Mouse (Mus musculus): ENCODE measurements around the gene Adipor2.

Adipor2 gene

DNA sequence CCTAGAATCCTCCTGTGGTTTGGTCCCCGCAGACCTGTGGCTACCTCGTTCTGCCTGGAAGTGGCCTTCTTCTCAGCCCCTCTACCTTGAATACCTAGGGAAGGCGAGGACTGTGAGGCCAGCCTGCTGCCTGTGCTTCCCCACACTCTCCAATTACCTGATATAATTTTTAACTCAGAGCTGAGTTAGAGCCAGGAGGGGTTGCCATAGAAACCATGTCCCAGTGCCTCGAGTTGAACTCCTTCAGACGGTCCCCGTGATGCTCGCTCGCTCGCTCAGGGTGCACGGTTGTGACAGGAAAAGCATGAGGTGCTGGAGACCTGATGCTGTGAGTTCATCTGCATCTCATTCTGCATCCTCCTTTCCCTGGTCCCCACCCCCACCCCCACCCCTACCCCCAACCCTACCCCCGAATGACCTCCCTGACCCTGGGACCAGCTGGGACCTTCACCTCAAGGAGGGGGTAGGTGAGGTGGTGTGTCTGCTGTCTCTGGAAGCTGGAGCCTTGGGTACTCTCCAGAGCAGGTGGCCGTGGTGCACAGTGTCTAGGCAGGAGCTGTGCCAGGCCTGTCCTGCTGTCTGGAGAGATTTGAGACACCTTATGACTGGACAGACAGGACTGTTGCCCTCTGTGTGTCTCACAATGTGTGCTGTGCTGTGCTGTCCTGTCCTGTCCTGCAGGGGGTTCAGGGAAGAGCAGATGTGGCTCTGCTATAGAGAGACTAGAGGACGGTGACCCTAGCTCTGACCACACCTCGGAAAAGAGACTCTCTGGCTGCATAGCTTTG lies 103.7 kb downstream of the Adipor2 start:
- DNase-seq (ENCODE audit: low spot score in 2 of 2) = no peak

DNA sequence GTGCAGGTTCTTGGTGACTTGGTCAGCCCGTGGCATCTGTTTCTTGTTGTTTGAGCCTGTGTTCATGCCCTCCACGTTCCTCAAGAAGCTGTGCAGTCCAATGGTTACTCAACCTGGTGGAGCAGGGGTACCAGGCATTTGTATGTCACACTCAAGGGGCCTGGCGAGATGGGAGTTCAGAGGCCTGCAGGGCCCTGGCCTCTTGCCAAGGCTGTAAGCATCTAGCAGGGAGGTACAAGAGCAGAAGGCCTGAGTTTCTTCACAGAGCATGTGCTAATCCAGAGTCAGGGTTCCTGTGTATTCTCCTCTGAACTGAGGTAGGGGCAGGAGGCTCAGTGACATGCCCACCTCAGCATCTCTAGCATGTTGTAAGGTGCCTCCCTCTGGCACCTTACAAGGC lies 104.4 kb downstream of the Adipor2 start:
- no peak for DNase-seq (ENCODE audit: low spot score in 2 of 2)

DNA sequence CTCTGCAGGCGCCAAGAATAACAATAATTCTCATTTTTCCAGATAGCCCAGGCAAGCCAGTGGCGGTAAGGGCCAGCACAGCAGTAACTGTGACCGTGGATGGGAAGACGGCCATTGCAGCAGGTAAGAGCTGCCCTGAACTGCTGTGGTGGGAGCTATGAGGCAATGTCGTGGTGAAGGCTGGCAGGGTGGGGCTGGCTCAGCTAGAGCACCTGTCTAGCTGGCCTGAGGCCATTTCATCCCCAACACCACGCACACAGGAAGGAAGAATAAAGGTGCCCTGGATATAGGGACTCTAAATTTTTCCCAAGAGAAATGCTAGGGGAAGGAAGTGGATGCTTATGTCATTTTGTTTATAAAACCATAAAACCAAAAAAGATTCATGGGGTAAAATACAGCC lies 105.1 kb downstream of the Adipor2 start:
- DNase-seq (ENCODE audit: low spot score in 2 of 2) = no peak

DNA sequence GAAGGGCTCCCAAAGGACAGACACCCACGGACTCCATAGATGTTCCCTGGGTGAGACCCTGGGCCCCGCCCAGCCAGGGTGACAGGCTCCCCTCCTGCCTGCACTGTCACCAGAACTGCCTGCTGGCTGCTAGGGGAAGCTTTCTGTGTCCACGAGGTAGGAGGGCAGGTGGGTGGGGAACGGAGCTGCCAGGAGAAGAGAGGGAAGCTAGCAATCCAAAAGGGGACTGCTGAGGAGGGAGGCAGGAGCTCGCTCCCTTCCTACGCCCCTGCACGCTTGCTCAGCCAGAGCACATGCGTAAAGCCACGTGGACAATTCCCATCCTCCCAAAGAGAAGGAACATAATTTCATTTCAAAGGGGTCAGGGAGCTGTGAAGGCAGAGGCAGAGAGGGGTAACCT lies 107.3 kb downstream of the Adipor2 start:
- DNase-seq (ENCODE audit: low spot score in 2 of 2) = no peak

DNA sequence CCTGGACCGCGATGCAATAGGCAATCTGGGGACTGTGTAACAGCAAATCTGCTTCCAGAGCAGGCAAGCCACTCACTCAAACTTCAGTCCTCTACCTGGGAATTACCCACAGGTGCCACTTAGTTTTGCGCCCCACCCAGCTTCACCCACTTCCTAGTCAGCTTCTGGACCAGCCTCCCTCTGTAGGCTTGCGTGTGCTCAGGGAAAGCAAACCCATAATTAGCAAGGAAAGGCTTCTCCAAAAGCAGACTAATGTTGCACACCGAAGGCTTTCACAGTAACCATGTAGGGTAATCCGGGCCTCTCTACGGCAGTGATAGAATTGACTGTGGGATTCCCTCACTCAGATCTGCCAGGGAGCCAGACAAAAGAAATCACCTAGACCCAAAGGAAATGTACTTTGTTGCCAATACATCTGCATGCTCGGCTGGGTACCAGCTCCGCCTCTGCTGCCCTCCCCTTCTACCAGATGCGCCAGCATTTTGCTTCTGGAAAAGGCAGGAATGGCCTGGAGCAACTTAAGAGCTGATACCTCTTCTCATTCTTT lies 109.6 kb downstream of the Adipor2 start:
- no peak for DNase-seq (ENCODE audit: low spot score in 2 of 2)

DNA sequence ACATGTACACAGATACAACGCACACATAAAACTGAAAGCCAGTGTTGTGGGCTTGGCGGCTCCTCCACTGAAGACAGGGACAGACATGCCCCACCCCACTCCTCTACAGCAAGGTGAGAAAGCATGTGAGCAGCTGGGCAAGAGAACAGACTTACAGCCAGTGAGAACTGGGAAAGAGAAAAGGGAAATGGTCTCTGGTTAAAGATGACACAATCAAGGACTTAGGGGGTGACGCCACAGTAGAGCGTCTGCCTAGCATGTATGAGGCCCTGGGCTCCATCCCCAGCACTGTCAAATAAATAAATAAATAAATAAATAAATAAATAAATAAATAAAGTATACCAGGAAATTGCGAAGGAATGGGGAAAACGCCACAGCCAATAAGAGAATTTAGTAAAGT lies 114.2 kb downstream of the Adipor2 start:
- no peak for DNase-seq (ENCODE audit: low spot score in 2 of 2)

Measured in urinary bladder, adult 18-20 months (tissue).